Mouse (Mus musculus): ENCODE measurements around the gene Brd2. TPM values are rescaled to one million over a fixed set of nuclear protein-coding genes. Genes with fewer than 3 reads are reported as not detected.

Gene Brd2
- polyA plus RNA-seq, 1 experiment from 2014 or later, result 106 TPM

DNA sequence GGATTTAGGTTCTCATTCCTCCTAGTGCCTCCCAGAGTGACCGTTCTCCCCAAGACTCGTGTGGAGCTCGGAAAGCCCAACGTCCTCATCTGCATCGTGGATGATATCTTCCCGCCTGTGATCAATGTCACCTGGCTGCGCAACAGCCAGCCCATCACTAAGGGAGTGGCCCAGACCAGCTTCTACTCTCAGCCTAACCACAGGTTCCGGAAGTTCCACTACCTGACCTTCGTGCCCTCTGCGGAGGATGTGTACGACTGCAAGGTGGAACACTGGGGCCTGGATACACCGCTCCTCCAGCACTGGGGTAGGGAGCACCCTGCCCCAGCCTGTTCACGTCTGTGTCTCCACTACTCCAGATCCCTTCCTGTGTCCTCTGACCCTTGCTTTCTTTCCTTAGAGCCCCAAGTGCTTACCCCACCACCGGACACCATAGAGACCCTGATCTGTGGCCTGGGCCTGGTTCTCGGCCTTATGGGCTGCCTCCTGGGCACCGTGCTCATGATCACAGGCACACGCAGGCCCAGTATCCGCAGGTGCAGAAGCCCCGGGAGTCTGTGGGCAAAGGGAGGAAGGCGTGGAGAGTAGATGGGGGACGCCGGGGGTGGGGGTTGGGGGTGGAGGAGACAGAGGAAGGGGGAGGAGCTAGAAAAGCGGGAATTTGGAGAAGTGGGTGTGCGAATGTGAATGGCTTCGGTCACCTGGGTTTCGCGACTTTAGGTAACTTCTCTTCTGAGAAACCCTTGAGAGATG lies 28.0 kb downstream of the Brd2 start:
- Histone ChIP-seq H3K4me2 (no peak overlapping the region), H3K4me3 (no peak overlapping the region), H3K27ac (no peak overlapping the region), H3K27me3 (peaks cover 4% of the 10 kb centered on the region; the same call in 1 of the 2 replicates), H3K9ac (no peak overlapping the region), H3K4me1 (0 out of 2 replicates have a peak, but pooled peaks cover 12% of the 10 kb centered on the region), H3K9me3 (no peaks in the 10 kb centered on the region), H3K36me3 (no peaks in the 10 kb centered on the region)
- ATAC-seq (ENCODE audit: borderline replicate concordance, extremely low read depth, low FRiP score, low TSS enrichment), result no peak; the same call in 1 of the 2 replicates
- WGBS, result 83% methylated on average over 27 of the region's 27 CpGs

DNA sequence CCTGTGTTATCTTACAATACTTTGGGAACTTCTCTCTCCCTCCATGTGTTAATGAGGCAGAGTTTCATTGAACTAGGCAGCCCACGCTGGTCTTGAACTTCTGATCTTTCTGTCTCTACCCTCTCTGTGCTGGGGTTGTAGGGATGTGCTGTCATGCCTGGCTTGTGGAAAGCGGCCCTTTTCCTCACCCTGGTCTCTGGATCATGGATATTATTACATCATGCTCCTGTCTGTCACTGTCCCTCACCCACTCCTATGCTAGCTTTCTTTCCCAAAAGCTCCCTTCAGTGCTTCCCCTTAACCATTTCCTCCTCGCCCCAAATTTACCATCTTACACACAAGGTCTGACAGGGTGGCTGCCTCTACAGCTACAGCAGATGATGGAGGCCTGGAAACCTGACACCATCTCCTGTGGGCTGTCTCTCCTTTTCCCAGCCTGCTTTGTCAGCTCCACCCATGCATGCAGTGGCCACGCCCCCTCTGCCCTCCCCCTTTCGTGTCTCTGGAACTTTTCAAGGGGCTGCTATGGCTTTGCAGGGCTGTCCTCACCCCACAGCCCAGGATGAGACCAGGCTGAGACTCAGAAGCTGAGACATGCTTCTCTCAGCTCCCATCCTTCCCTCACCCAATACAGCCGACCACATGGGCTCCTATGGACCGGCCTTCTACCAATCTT lies 29.1 kb downstream of the Brd2 start:
- no peaks in the 10 kb centered on the region for H3K9me3 ChIP-seq
- H3K4me3 ChIP-seq, result no peak overlapping the region
- no peak overlapping the region for H3K9ac ChIP-seq
- H3K27ac ChIP-seq, result no peak overlapping the region
- H3K4me2 ChIP-seq, result peak overlapping the region; percentile 2; the same call in 1 of the 2 replicates
- no peaks in the 10 kb centered on the region for H3K36me3 ChIP-seq
- WGBS, result 23% methylated on average over 7 of the region's 7 CpGs
- 0 out of 2 replicates have a peak, but pooled peaks cover 5% of the 10 kb centered on the region for H3K4me1 ChIP-seq
- H3K27me3 ChIP-seq, result peaks cover 4% of the 10 kb centered on the region; the same call in 1 of the 2 replicates
- peak; percentile 62; the same call in 1 of the 2 replicates for ATAC-seq (ENCODE audit: borderline replicate concordance, extremely low read depth, low FRiP score, low TSS enrichment)

DNA sequence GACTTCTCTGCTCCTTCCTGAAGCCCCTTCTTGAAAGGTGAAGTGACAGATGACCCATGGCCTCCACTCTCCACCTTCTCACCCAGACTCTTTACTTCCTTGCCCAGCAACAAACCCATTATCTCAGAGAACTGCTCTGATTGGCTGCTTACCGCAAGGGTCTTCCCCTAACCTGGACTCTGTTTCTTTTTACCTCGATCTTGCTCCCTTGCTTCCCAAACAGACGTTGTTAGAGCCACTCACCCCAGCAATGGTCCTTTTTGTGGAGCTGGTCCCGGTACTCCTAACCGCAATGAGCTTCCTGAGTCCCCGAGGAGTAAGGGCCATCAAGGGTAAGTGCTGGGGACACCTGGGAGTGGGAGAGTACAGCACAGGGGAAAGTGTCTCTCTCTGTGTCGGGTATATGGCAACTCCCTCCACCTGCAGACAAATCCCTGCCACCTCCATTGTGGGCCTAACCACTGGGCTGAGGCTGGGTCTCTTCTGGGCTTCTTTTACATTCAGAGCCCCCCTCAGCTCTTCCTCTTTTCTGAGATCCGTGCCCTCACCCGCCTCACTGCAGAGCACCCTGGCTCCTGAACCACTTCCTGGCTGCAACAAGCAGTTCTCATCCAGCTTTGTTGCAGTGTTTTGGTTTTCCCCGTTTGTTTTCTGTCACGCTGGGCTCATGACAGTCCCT lies 30.1 kb downstream of the Brd2 start, which contains the start of gene H2-Oa:
H2-Oa (plus strand) TSS at position 144 of the 679 bp plus-strand sequence.
- ATAC-seq (ENCODE audit: borderline replicate concordance, extremely low read depth, low FRiP score, low TSS enrichment), result no peak
- H3K27ac ChIP-seq, result no peak within 1 kb of the TSS
- H3K4me3 ChIP-seq, result no peak within 1 kb of the TSS
- no peak within 1 kb of the TSS for H3K4me2 ChIP-seq
- no peaks in the 10 kb centered on the region for H3K9me3 ChIP-seq
- 30% methylated on average over 11 of the region's 11 CpGs for WGBS
- peaks cover 4% of the 10 kb centered on the region; the same call in 1 of the 2 replicates for H3K27me3 ChIP-seq
- H3K4me1 ChIP-seq, result 0 out of 2 replicates have a peak, but pooled peaks cover 5% of the 10 kb centered on the region
- H3K9ac ChIP-seq, result no peak within 1 kb of the TSS
- H3K36me3 ChIP-seq, result no peaks in the 10 kb centered on the region

GRCm38 (mm10) chr17:34090923-34091322 lies 31.5 kb downstream of the Brd2 start:
- 52% methylated on average over 7 of the region's 7 CpGs for WGBS
- Histone ChIP-seq H3K9me3 (no peaks in the 10 kb centered on the region), H3K4me1 (0 out of 2 replicates have a peak, but pooled peaks cover 8% of the 10 kb centered on the region), H3K27me3 (peaks cover 4% of the 10 kb centered on the region; the same call in 1 of the 2 replicates), H3K27ac (no peak overlapping the region), H3K36me3 (no peaks in the 10 kb centered on the region), H3K4me2 (no peak overlapping the region), H3K4me3 (no peak overlapping the region), H3K9ac (no peak overlapping the region)
- no peak for ATAC-seq (ENCODE audit: borderline replicate concordance, extremely low read depth, low FRiP score, low TSS enrichment)

DNA sequence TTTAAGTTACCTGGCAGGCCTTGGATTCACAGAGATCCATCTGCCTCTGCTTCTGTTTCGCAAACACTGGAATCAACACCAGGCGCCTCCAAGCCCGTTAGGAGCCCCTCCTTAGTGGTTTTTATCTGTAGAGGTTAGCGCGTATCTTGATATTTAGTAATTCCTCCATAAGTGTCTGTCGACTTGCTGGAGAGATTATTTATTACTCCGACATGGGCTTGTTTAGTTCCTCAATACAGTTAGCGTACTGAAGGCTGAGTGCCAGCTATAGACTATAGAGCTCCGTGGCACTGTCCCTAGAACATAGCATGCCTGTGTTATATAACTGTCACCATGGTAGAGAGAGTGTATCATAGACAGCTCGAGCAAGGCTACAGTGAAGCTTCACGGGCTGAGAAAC lies 34.3 kb downstream of the Brd2 start:
- Histone ChIP-seq H3K4me1 (0 out of 2 replicates have a peak, but pooled peaks cover 3% of the 10 kb centered on the region), H3K9ac (no peak overlapping the region), H3K4me3 (no peak overlapping the region), H3K27ac (no peak overlapping the region), H3K9me3 (no peaks in the 10 kb centered on the region), H3K4me2 (no peak overlapping the region), H3K36me3 (no peaks in the 10 kb centered on the region), H3K27me3 (peaks cover 8% of the 10 kb centered on the region; the same call in 1 of the 2 replicates)
- ATAC-seq (ENCODE audit: borderline replicate concordance, extremely low read depth, low FRiP score, low TSS enrichment), result no peak
- WGBS, result 68% methylated on average over 11 of the region's 11 CpGs

GRCm38 (mm10) chr17:34087386-34087785 lies 35.0 kb downstream of the Brd2 start:
- 28% methylated on average over 2 of the region's 2 CpGs for WGBS
- Histone ChIP-seq H3K9me3 (no peaks in the 10 kb centered on the region), H3K9ac (no peak overlapping the region), H3K36me3 (no peaks in the 10 kb centered on the region), H3K4me2 (no peak overlapping the region), H3K27ac (no peak overlapping the region), H3K4me3 (no peak overlapping the region), H3K4me1 (0 out of 2 replicates have a peak, but pooled peaks cover 3% of the 10 kb centered on the region), H3K27me3 (peaks cover 8% of the 10 kb centered on the region; the same call in 1 of the 2 replicates)
- ATAC-seq (ENCODE audit: borderline replicate concordance, extremely low read depth, low FRiP score, low TSS enrichment), result no peak

DNA sequence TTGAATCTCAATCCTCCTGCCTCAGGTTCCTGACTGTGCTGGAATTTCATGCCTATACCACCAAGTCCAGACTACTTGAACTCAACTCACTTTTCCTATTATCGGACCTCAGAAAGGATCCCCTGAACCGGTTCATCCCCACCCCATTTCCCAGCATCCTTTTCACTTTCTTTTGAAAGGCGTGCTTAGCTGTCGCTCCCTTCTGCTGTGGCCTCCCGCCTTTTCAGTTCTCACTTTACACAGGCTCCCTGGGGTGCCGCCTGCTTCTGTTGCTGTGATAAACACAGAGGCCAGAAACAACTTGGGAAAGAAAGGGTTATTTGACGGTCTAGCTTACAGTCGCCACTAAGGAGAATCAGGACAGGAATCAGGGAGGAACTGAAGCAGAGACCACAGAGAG lies 39.3 kb downstream of the Brd2 start:
- 16% methylated on average over 8 of the region's 8 CpGs for WGBS
- no peak overlapping the region for H3K4me2 ChIP-seq
- no peak overlapping the region for H3K9ac ChIP-seq
- no peaks in the 10 kb centered on the region for H3K36me3 ChIP-seq
- H3K4me3 ChIP-seq, result no peak overlapping the region
- no peak for ATAC-seq (ENCODE audit: borderline replicate concordance, extremely low read depth, low FRiP score, low TSS enrichment)
- 0 out of 2 replicates have a peak, but pooled peaks cover 4% of the 10 kb centered on the region for H3K27me3 ChIP-seq
- no peak overlapping the region for H3K27ac ChIP-seq
- H3K9me3 ChIP-seq, result no peaks in the 10 kb centered on the region
- H3K4me1 ChIP-seq, result 0 out of 2 replicates have a peak, but pooled peaks cover 3% of the 10 kb centered on the region

DNA sequence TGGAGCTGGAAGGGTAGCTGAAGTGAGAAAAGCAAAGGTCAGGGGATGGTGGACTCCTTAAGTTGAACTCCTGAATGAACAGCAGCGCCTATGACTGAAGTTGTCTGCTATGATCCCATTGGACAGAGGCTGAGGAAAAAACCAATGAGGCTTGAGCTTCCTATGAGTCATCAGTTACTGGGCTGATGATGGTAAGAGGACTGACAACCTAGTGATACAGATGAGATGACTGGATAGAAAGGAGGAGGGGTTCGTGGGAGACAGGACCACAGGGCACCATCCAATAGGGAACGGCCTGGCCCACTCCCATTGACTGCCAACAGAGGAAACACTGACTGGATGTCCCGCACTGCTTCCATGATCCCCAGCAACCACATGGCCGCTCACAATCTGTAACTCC lies 42.8 kb downstream of the Brd2 start:
- 0 out of 2 replicates have a peak, but pooled peaks have one; percentile 61 for ATAC-seq (ENCODE audit: borderline replicate concordance, extremely low read depth, low FRiP score, low TSS enrichment)
- no peaks in the 10 kb centered on the region for H3K36me3 ChIP-seq
- H3K9ac ChIP-seq, result no peak overlapping the region
- no peaks in the 10 kb centered on the region for H3K4me1 ChIP-seq
- 18% methylated on average over 5 of the region's 5 CpGs for WGBS
- no peak overlapping the region for H3K4me3 ChIP-seq
- H3K9me3 ChIP-seq, result no peaks in the 10 kb centered on the region
- no peak overlapping the region for H3K27ac ChIP-seq
- H3K4me2 ChIP-seq, result no peak overlapping the region
- H3K27me3 ChIP-seq, result peaks cover 14% of the 10 kb centered on the region

DNA sequence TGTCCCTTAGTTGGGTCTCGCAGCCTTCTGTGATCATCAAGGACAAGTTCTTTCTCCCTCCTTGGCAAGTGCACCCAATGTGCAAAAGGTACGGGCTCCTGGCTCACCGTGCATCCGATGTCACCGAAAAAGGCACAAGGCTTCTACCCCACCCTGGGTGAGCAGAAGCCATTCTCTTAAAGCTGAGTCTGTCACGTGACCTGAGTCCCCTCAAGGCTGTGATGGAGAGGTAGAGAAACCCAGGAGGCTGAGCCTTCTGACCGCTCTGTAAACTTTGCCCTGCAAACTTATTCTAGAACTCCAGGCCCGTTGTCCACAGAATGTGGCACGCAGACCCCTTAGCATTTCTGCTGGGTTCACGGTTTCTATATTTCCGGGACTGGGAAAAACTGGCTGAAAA lies 43.4 kb downstream of the Brd2 start:
- Histone ChIP-seq H3K4me3 (no peak overlapping the region), H3K9me3 (no peaks in the 10 kb centered on the region), H3K27ac (no peak overlapping the region), H3K4me2 (no peak overlapping the region), H3K9ac (no peak overlapping the region), H3K36me3 (no peaks in the 10 kb centered on the region), H3K4me1 (no peaks in the 10 kb centered on the region), H3K27me3 (peaks cover 14% of the 10 kb centered on the region)
- 83% methylated on average over 11 of the region's 11 CpGs for WGBS
- ATAC-seq (ENCODE audit: borderline replicate concordance, extremely low read depth, low FRiP score, low TSS enrichment), result no peak

GRCm38 (mm10) chr17:34078148-34078547 lies 44.3 kb downstream of the Brd2 start:
- 50% methylated on average over 4 of the region's 4 CpGs for WGBS
- Histone ChIP-seq H3K36me3 (no peaks in the 10 kb centered on the region), H3K4me3 (no peak overlapping the region), H3K9ac (no peak overlapping the region), H3K4me1 (no peaks in the 10 kb centered on the region), H3K27ac (no peak overlapping the region), H3K9me3 (no peaks in the 10 kb centered on the region), H3K27me3 (peaks cover 14% of the 10 kb centered on the region), H3K4me2 (no peak overlapping the region)
- ATAC-seq (ENCODE audit: borderline replicate concordance, extremely low read depth, low FRiP score, low TSS enrichment), result no peak

DNA sequence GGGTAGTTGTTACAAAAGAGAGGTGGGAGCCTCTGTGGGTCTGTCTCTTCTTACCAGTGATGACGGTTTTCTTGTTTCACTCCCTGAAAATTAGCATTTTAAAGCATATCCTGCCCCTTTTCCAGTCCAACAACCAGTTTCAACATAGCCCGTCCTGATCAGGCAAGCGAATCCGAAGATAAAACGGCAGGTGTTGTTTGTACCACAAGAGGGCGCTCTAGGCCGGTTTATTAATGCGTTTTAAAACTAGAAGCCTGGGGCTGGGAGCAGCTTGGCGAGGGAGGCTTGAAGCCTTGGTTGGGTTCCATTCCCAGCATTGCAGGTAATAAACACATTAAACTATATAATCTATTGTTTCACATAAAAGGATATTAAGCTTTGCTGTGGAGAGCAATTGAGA lies 44.9 kb downstream of the Brd2 start:
- Histone ChIP-seq H3K4me3 (no peak overlapping the region), H3K9me3 (no peaks in the 10 kb centered on the region), H3K4me1 (no peaks in the 10 kb centered on the region), H3K4me2 (no peak overlapping the region), H3K36me3 (no peaks in the 10 kb centered on the region), H3K27me3 (peaks cover 14% of the 10 kb centered on the region), H3K9ac (no peak overlapping the region), H3K27ac (no peak overlapping the region)
- ATAC-seq (ENCODE audit: borderline replicate concordance, extremely low read depth, low FRiP score, low TSS enrichment), result no peak
- under 1% methylated on average over 9 of the region's 9 CpGs for WGBS

All from lung, embryonic 15.5 days (tissue).